Mouse (Mus musculus): ENCODE measurements around the gene Hmgb2. TPM values are rescaled to one million over a fixed set of nuclear protein-coding genes. Genes with fewer than 3 reads are reported as not detected.

The Hmgb2 gene
- polyA plus RNA-seq, 1 experiment, result 5.8 TPM

GRCm38 (mm10) chr8:57541405-57541804, 29.7 kb downstream of the Hmgb2 start:
- 56% methylated on average over 9 of the region's 9 CpGs for WGBS
- H3K4me3 ChIP-seq (replicated peaks; ENCODE audit: extremely low read depth, low read depth, low read length), result no peak overlapping the region
- no peak for DNase-seq
- TF ChIP-seq CTCF (IDR thresholded peaks at IDR 0.05; ENCODE audit: insufficient read depth, low read length) (no peak), POLR2A (IDR thresholded peaks at IDR 0.05; ENCODE audit: borderline replicate concordance, extremely low read depth, low read depth, low read length) (no peak)
- peaks cover 2% of the 10 kb centered on the region; the same call in 1 of the 2 replicates for H3K4me1 ChIP-seq (ENCODE audit: control insufficient read depth, insufficient read depth, low read length)

- no peak overlapping the region for H3K4me3 ChIP-seq (replicated peaks; ENCODE audit: extremely low read depth, low read depth, low read length)
- no peaks in the 10 kb centered on the region; the same call in 1 of the 2 replicates for H3K4me1 ChIP-seq (ENCODE audit: control insufficient read depth, insufficient read depth, low read length)
- 71% methylated on average over 3 of the region's 3 CpGs for WGBS
- TF ChIP-seq CTCF (IDR thresholded peaks at IDR 0.05; ENCODE audit: insufficient read depth, low read length), result no peak
- no peak for TF ChIP-seq POLR2A (IDR thresholded peaks at IDR 0.05; ENCODE audit: borderline replicate concordance, extremely low read depth, low read depth, low read length)
- DNase-seq, result no peak
Observed at GRCm38 (mm10) chr8:57546401-57546800, 34.7 kb downstream of the Hmgb2 start.

GRCm38 (mm10) chr8:57546834-57547233, 35.1 kb downstream of the Hmgb2 start:
- no peak for DNase-seq
- TF ChIP-seq CTCF (IDR thresholded peaks at IDR 0.05; ENCODE audit: insufficient read depth, low read length), result no peak
- no peak for TF ChIP-seq POLR2A (IDR thresholded peaks at IDR 0.05; ENCODE audit: borderline replicate concordance, extremely low read depth, low read depth, low read length)
- 87% methylated on average over 3 of the region's 3 CpGs for WGBS
- H3K4me3 ChIP-seq (replicated peaks; ENCODE audit: extremely low read depth, low read depth, low read length), result no peak overlapping the region
- H3K4me1 ChIP-seq (ENCODE audit: control insufficient read depth, insufficient read depth, low read length), result no peaks in the 10 kb centered on the region

GRCm38 (mm10) chr8:57547581-57547980, 35.9 kb downstream of the Hmgb2 start:
- WGBS, result 67% methylated on average over 12 of the region's 12 CpGs

GRCm38 (mm10) chr8:57552102-57553032, 40.7 kb downstream of the Hmgb2 start:
- TF ChIP-seq POLR2A (IDR thresholded peaks at IDR 0.05; ENCODE audit: borderline replicate concordance, extremely low read depth, low read depth, low read length) (no peak), CTCF (IDR thresholded peaks at IDR 0.05; ENCODE audit: insufficient read depth, low read length) (no peak)
- no peaks in the 10 kb centered on the region for H3K4me1 ChIP-seq (ENCODE audit: control insufficient read depth, insufficient read depth, low read length)
- WGBS, result 80% methylated on average over 14 of the region's 14 CpGs
- no peak overlapping the region for H3K4me3 ChIP-seq (replicated peaks; ENCODE audit: extremely low read depth, low read depth, low read length)
- DNase-seq, result no peak

More at GRCm38 (mm10) chr8:57547581-57547980, 35.9 kb downstream of the Hmgb2 start:
- DNase-seq, result no peak
- TF ChIP-seq POLR2A (IDR thresholded peaks at IDR 0.05; ENCODE audit: borderline replicate concordance, extremely low read depth, low read depth, low read length) (no peak), CTCF (IDR thresholded peaks at IDR 0.05; ENCODE audit: insufficient read depth, low read length) (no peak)
- Histone ChIP-seq H3K4me1 (ENCODE audit: control insufficient read depth, insufficient read depth, low read length) (no peaks in the 10 kb centered on the region), H3K4me3 (replicated peaks; ENCODE audit: extremely low read depth, low read depth, low read length) (no peak overlapping the region)

GRCm38 (mm10) chr8:57560926-57561325, 49.2 kb downstream of the Hmgb2 start:
- no peak for DNase-seq
- 80% methylated on average over 9 of the region's 9 CpGs for WGBS
- H3K4me1 ChIP-seq (ENCODE audit: control insufficient read depth, insufficient read depth, low read length), result no peaks in the 10 kb centered on the region
- H3K4me3 ChIP-seq (replicated peaks; ENCODE audit: extremely low read depth, low read depth, low read length), result no peak overlapping the region
- TF ChIP-seq CTCF (IDR thresholded peaks at IDR 0.05; ENCODE audit: insufficient read depth, low read length) (no peak), POLR2A (IDR thresholded peaks at IDR 0.05; ENCODE audit: borderline replicate concordance, extremely low read depth, low read depth, low read length) (no peak)

GRCm38 (mm10) chr8:57562741-57563140, 51.0 kb downstream of the Hmgb2 start:
- WGBS, result 90% methylated on average over 3 of the region's 3 CpGs
- no peak for DNase-seq
- H3K4me1 ChIP-seq (ENCODE audit: control insufficient read depth, insufficient read depth, low read length), result no peaks in the 10 kb centered on the region
- no peak for TF ChIP-seq POLR2A (IDR thresholded peaks at IDR 0.05; ENCODE audit: borderline replicate concordance, extremely low read depth, low read depth, low read length)
- TF ChIP-seq CTCF (IDR thresholded peaks at IDR 0.05; ENCODE audit: insufficient read depth, low read length), result no peak
- H3K4me3 ChIP-seq (replicated peaks; ENCODE audit: extremely low read depth, low read depth, low read length), result no peak overlapping the region

GRCm38 (mm10) chr8:57563726-57564125, 52.0 kb downstream of the Hmgb2 start:
- H3K4me1 ChIP-seq (ENCODE audit: control insufficient read depth, insufficient read depth, low read length), result no peaks in the 10 kb centered on the region
- no peak for DNase-seq
- 79% methylated on average over 15 of the region's 15 CpGs for WGBS
- no peak overlapping the region for H3K4me3 ChIP-seq (replicated peaks; ENCODE audit: extremely low read depth, low read depth, low read length)
- no peak for TF ChIP-seq CTCF (IDR thresholded peaks at IDR 0.05; ENCODE audit: insufficient read depth, low read length)
- no peak for TF ChIP-seq POLR2A (IDR thresholded peaks at IDR 0.05; ENCODE audit: borderline replicate concordance, extremely low read depth, low read depth, low read length)

- no peak overlapping the region for H3K4me3 ChIP-seq (replicated peaks; ENCODE audit: extremely low read depth, low read depth, low read length)
- H3K4me1 ChIP-seq (ENCODE audit: control insufficient read depth, insufficient read depth, low read length), result no peaks in the 10 kb centered on the region
- DNase-seq, result no peak
- no peak for TF ChIP-seq POLR2A (IDR thresholded peaks at IDR 0.05; ENCODE audit: borderline replicate concordance, extremely low read depth, low read depth, low read length)
- no peak for TF ChIP-seq CTCF (IDR thresholded peaks at IDR 0.05; ENCODE audit: insufficient read depth, low read length)
- WGBS, result 60% methylated on average over 6 of the region's 6 CpGs
Observed at GRCm38 (mm10) chr8:57565039-57565438, 53.3 kb downstream of the Hmgb2 start.

Other genes starting within 250 kb of the Hmgb2 start
- gene Hand2, start 190.9 kb upstream of the Hmgb2 start, polyA plus RNA-seq (2012; rRNA removed), result 0.21 and 0.28 TPM in 2 replicates
- gene Scrg1, start 56.0 kb upstream of the Hmgb2 start, polyA plus RNA-seq (2012; rRNA removed), result 0.64 and 0.68 TPM in 2 replicates
- gene Sap30, start 24.0 kb upstream of the Hmgb2 start, polyA plus RNA-seq (2012; rRNA removed), result 6.3 and 9.4 TPM in 2 replicates
- gene Galnt7, start 141.1 kb downstream of the Hmgb2 start, polyA plus RNA-seq (2012; rRNA removed), result 2.0 and 2.1 TPM in 2 replicates

Measured in lung, adult 2 months (tissue).